Mouse (Mus musculus) gastrocnemius, postnatal 4 days (tissue): ENCODE data around the gene Lhfpl2. TPM values are rescaled to one million over a fixed set of nuclear protein-coding genes. Genes with fewer than 3 reads are reported as not detected.

Source experiments
- DNase-seq, 2 experiments: peaks; one replicate each; pipeline ENCODE4 v3.0.0; 2021 to 2022; ENCODE audit warnings: low spot score in 2 of 2, mixed read lengths in 2 of 2
- total RNA-seq, 2 experiments: library from RNA; stranded (reverse); gene quantifications; 2 replicates each; pipeline ENCODE4 v1.2.3; 2021

The Lhfpl2 gene
- total RNA-seq, 2 experiments from 2014 or later = 80.6 to 93.8 TPM

DNA sequence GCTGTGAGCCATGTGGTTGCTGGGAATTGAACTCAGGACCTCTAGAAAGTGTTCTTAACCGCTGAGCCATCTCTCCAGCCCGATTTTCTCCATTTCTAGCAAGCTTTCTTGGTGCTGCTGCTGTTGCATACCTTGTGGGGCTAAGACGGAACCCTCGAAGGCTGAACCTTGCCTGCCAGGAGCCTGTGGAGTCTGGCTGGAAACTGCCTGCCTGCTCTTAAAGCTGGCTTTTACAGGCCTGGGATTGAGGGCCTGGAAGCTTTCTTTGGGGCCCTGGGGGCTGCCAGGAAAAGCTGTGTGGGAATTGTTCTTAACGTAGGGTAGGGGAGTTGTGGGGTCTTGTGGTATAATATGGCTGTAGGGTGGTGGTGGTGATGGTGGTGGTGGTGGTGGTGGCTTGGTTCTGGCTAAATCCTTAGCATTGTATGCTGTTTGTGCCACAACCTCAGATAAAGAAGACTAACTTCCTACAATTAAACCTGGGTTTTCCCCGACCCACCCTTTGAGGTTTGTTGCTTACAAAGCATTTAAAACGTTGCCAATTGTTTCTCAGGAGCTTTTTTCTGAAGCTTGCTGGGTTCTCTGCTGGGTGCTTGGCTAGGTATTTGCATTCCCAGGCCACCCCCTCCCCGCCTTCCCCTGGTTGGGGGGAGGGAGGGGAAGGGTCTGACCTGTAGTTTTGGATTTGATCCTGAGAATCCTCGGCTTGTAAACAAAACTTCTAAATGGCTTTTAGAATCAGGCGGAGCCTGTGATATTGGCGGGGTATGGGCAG lies 7.9 kb downstream of the Lhfpl2 start:
- no peak for DNase-seq

DNA sequence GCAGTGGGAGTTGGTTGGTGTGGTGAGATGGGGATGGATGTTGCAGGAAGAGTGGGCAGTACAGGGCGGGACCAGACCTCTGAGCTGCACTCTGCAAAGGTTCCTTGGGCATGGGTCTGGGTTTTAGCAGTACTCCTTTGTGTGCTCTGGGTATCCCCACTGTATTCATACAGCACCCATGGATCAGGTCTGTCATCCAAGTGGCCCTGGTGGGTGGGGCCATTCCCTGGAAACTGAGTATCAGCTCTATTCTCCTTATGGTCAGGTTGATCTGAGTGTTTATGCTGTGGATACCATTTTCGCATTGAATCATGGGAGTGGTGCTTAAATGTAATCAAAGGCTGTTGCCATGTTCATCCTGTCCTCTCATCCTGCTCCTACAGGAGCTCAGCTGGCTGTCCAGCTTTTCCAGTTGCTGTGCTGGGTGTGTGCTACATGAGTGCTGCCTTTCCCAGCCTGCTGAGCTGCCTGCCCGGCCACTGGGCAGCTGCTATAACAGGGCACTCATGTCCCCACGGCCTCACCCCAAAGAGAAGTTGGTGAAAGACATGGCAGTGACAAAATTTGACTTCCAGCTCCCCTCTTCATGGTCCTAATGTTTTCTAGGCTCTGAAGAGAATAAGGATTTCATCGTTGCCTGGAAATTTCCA lies 9.2 kb downstream of the Lhfpl2 start:
- no peak for DNase-seq

DNA sequence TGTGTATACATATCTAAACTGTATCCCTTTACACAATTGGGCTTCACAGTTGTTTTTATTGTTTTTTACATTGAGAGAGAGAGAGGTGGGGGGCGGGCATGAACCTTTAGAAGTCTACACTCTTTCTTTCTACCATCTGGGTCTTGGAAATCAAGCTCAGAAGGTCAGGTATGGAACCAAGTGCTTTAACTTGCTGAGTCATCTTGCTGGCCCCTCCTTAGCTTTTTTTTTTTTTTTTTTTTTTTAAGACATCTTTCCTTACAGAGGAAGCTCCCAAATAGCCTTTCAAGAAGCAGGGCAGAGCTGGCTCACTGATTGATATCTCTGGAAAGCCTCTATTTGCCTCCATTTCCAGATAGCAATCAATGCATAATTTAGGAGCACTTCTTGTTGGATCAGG lies 10.7 kb downstream of the Lhfpl2 start:
- no peak for DNase-seq

DNA sequence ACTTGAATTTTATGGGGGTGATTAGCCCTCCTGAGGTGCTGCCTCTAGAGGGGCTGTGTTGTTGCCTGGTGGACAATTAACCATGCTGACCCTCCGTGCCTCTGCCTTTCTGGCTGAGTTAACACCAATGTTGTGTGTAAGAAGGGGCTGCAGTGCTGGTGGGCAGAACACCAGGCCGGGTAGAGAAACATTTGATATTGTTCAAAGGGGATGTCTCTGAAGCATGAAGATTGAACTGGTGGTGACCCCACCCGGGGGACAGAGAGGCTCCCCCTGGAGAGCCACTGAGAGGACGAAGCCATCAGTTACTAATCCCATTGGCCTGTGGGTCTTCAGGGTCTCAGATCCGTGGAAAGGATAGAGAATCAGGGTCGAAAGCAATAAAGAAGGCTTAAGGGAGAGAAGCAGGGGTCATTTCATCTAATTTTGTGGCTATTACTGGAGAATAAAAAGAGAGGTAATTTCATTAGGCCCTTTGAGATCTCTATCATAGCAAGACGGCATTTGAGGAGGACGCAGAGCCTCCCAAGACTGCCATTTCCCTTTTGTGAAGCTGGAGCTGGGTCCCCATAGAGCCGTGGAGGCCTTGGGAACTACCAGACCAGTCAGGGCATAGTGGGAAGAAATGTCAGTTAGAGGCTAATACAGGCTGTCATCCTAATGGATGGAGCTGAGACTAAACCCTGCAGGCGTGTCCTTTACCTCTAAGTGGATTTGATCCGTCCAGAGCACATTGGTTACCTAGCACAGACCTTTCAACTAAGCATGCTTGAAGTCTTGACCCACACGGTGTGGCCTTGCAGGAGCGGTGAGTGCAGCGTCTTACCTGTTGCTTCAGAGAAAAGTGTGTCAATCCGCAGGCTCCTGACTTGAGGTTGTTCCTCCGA lies 12.1 kb downstream of the Lhfpl2 start:
- no peak for DNase-seq

DNA sequence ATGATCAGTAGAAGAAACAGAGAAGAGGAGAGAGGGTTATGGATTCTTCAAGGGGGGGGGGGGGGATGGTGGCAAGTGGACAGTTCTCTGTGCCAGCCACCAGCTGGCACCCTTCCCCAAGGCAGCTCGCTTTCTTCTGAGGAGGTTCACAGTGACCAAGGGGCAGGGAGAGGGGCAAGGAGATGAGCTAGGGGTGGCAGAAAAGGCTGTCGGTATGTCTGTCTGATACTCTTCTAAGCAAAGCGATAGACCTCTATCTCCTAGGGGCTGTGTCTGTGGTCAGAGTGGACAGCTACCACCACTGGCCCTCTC lies 12.7 kb downstream of the Lhfpl2 start:
- DNase-seq = no peak

DNA sequence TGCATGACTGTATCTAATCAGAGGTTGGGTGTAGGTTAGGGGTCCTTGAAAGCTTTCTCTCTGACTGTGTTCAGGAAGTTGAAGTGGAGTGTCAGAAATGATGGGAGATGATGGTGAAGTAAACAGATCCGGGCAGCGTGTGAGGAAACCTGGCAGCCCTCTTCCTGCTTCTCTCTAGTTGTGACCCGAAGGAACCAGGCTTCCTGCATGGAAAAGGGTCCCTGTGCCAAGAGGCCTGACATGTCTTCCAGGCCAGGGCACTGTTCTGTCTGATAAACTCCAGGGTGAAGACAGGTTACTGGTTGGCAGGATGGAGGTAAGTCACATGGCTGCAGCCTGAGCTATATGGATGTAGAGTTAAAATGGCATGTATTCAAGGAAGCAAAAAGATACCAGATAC lies 13.3 kb downstream of the Lhfpl2 start:
- DNase-seq = no peak

DNA sequence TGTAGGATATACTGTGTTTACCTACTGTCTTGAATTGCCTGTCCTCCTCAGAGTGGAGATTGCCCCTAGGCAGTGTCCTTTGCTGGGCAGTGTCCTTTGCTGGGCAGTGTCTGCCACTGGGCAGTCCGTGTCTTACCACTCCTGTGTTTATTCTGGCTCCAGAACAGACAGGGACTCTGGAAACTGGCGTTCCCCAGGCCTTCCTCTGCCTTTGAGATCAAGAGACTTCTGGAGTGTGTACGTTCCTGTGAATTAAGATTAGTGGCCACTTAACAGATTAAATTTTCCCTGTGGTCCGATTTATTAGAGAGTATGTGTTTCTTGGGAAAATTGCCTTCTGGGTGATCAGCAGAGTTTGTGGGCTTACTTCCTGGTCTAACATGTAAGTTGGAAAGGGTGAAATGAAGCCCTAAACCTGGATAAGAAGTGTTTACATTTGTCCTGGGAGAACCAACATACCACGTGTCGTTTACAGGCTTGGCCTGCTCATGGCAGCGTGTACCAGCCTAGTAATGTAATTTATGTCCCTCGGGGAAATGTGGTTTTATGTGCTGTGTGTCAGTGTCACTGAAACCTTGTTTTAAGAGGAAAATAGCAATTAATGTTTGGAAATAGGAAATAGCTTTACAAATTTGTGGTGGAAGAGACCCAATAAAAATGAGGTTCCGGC lies 15.6 kb downstream of the Lhfpl2 start:
- DNase-seq = no peak

DNA sequence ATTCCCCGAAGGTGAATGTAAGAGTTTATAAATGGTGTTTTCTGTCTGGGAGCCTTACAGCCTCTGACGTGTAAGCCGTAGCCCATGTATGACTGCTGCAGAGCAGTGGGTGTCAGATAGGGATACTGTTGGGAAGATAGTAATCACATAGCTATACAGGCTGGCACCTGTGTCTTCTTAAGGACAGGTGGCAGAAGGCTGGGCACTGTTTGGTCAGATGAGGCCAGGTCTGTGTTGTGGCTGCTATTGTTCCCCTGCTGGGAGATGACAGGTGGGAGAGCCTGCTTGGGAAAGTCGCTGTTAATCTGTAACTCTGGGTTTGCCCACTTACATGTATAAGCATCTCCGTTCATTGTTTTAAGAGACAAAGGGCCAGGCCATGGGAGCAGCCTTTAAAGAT lies 16.1 kb downstream of the Lhfpl2 start:
- DNase-seq = no peak

DNA sequence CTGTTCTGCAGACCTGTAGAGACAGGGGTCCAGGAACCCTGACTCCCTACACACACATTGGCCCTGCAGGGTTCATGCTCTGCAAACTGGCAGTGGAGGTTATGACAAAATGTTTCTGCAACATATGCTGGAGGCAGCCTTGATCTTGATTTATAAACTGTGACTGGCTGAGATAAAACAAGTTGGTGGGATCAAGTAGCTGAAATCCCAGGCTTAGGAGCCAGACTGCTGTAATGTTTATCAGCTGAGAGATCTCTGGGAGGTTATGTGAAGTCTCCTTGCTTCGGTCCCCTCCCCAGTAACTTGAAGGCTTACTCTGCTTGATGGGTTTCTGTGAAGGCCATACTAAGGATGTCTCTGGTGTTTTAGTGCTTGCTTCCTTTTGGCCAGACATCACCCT lies 17.6 kb downstream of the Lhfpl2 start:
- DNase-seq = no peak

DNA sequence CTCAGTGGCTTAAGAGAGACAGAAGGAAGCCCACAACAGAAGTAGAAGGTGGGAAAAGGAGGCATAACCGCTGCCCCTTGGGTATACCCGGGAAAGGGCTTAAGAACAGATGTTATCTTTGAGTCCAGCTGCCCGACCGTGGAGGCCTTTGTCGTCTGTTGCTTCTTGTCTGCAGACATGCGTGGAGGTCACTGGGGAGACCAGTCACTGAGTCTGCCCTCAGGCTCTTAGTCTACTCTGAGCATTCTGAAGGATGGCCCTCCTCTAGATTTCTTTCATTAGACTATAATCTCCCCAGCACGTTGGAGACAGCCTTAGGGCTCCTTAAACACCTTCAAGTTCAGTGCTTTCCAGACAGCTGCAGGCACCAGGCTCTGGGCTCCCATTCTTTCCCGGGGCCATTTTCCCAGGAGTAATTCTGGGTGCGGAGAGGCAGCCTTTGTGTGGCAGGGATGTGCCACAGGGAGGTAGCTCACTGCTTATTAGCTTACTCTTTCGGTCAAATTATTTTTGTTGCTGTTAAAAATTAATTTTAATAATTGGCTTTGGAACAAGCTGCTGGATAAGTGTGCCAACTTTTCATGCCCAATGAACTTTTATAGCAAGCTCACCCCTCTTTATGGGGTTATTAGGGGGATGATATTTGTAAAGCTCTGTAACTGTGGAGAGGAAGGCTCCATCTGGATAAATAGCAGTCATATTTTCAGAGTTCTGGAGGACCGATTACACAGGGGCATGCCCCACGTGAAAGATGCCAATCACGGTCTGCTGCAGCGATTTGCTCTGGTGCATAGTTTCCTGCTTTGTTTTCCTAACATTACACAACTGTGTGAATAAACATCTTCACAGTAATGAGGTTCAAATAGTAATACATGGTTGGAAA lies 19.8 kb downstream of the Lhfpl2 start:
- DNase-seq = no peak

DNA sequence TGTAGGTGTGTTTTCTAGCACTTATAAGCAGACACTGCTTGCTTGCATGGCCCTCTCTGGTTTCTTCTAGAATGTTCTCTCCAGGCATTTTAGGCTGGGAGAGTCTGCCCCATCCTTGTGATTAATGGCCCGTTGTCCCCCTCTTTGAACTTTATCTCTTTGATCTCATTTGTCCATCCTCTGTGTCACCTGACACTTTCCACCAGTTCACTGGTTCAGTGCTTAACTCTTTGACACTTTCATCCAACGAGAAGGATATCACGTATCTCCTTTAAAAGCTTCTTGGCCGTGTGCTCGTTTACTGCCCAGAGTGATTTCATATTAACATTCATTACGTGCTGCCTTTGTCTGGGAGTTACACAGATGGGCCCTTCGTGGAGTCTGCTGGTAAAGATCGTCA lies 25.6 kb downstream of the Lhfpl2 start:
- DNase-seq = no peak

DNA sequence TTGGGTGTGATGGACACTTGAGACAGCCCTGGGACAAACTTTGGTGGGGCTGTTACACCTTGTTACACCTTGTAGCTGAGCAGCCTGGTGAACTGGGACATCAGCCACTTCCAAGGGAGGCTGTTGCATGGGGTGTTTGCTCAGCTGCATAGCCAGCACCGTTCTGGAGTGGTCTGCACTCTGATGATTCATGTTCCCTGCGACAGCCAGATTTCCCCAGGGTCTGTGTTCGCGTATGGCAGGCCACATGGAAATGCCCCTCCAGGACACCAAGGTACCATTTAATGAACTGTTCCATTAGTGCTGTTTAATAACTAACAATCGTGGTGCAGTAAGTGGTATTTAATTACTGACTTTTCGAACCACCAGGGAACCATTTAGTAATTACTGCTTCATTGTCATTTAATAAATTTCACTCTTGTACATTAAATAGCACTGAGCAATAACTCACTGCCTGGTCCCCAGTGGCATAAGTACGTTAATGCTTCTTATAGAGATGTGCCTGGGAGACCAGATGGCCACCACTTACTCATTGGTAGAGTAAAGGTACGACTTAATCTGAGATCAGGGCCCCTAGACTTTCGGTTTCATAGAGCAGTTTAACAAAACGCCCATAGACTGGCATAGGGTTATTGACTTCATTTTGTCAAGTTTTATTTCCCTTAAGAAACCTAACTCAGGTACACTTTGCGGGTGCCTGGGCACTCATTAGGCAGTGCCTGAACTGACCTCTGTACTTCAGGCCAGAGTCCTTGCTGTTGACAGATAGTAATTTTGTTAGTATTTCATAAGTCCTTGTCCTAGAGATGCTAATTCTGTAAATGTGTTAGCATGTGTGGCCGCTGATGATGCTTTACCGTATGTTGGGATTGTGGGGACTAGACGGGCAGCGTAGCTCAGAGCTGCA lies 26.9 kb downstream of the Lhfpl2 start:
- DNase-seq = no peak

DNA sequence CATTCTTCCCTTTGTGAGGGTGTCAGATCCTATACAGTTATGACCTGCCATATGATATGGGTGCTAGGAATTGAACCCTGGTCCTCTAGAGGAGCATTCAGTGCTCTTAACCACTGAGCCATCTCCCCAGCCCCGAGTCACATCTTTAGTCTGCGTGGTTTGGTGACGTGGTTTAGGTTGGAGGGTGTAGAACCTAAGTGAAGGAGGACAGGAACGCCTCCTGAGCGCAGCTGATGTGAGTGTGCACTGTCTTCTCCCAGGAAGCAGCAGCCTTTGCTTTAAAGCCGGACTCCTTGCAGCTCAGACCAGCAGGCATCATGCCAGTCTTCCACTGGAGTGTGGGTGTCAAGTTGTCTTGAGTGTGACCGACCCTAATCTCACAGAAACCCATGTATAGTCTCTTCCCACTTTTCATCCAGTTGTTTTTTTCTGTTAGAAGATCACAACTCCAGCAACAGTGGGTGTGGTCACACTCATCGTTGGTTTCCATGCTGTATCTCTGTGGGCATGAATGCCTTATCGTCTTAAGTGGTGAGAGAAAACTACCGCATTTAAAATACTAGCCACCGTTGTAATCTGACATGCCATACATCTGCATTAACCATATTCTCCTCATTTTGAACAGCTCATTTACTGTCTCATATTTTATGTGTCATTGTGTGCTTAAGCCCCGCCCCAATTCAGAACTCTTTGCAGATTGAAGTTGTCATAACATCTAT lies 28.7 kb downstream of the Lhfpl2 start:
- DNase-seq = no peak

DNA sequence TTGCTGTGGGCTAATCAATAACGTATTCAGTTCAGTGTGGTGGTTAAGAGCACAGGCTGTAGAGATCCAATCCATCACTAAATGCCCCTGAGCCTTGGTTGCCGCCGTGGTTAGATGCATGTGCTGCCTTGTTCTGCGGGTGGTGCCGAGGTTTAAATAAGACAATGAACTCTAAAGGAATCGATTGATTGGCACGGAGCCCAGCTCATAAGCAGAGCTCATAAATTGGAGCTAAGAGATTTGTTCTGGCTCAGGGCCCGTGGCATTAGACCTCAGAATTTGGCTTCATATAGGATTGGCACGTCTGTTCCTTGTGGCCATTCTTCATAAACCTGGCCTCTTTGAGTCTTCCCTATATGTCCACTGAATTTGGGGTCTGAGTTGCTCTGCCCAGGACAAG lies 29.5 kb downstream of the Lhfpl2 start:
- no peak for DNase-seq

DNA sequence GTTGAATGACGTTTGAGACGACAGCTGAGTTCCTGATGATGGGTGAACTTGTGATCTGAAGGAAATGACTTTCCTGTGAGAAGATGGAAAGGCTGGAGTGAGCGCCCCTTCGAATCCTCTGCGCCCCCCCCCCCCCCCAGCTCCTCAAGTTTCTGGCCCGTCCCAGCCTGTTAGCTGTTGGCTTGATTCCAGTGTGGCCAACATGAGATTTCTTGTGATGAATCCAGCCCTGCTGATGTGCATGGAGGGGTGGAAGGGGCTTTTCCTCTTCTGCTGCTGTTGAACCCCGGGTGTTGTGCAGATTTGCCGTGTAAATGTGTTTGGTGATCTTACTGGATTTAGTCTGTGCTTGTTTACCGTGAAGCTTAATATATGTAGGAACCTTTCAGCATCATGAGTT lies 31.2 kb downstream of the Lhfpl2 start:
- no peak for DNase-seq

DNA sequence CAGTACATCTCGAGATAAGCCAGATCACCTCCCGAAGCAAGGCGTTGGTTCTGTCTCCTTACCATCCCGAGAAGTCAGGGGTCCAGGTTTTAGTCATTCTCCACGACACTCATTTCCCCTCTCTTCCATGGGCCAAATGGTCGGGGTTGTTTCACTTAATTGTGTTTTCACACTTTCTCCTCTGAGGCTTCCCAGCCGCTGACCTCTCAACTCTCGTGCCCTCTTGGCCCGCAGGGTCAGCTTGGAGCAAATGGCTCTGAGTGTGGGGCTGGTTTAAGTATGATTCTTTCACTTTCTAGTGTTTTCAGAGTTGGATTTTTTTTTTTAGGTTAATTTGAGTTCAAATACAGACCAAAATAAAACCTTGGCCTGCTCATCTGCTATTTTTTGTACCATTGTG lies 31.7 kb downstream of the Lhfpl2 start:
- DNase-seq = no peak

DNA sequence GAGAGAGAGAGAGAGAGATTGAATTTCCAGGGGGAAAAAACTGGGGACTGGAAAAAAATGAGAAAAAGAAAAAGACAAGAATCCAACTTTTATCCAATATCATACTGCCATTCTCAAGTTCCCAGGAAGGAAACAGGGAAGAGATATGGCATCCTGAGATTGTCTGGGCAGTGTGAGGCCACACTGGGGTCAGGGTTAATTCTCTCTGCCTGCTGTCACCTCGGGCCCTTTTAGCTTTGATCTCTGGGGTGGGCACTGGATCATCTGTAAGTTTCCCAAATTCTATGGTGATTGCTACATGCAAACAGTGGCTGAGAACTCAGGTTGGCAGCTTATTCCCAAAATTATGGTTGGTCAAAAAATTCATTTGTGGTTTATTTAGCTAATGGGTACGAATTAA lies 33.8 kb downstream of the Lhfpl2 start:
- no peak for DNase-seq

DNA sequence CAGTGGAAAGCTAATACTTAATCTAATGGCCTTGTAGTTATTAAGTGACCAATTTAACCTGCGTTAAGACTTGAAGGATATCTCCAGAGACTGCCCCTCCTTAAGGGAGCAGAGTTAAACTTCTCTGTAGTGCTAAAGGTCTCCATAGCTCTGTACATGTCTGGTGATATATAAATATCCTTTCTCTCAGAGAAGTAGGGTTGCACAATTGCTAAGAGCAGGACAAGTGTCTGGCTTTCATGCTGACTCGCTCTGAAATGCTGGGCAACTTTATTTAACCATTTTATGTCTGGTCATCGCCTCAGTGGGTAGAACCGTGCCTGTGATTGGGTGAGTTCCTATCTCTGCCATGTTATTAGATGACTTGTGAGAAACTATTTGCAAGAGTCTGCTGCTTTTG lies 36.6 kb downstream of the Lhfpl2 start:
- no peak for DNase-seq

DNA sequence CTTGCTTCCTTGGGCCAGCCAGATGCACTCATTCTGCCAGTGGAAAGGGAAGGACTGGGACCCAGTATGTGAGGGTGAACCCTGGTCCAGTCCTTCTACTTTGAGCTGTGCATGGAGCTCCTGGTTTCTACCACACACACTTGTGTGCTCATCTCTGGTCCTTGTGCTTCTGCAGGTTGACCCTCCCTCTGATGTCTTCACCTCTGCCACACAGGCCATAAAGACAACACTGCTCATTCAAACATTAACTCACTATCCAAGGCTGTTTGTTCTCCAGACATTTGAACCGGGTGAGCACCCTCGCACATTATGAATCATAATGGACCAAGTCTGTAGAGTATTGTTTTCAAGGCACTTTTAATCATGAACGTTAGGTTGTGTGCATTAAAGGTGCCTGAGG lies 37.0 kb downstream of the Lhfpl2 start:
- DNase-seq = no peak
